Mouse (Mus musculus) olfactory bulb, adult 2 months (tissue): ENCODE results near the gene Gtf2a1l.

ENCODE experiments used
- CTCF ChIP-seq: fragments of 200-500 bp; IDR thresholded peaks from 2 replicates; pipeline ENCODE4 v1.5.1; 2012; ENCODE audit warnings: low read depth, mild to moderate bottlenecking, low read length, moderate library complexity; ENCODE audit not compliant: insufficient read depth
- POLR2A ChIP-seq: fragments of 200-500 bp; IDR thresholded peaks from 2 replicates; pipeline ENCODE4 v1.6.1; 2012; ENCODE audit warnings: mild to moderate bottlenecking, low read depth, low read length, moderate library complexity; ENCODE audit not compliant: insufficient read depth

DNA sequence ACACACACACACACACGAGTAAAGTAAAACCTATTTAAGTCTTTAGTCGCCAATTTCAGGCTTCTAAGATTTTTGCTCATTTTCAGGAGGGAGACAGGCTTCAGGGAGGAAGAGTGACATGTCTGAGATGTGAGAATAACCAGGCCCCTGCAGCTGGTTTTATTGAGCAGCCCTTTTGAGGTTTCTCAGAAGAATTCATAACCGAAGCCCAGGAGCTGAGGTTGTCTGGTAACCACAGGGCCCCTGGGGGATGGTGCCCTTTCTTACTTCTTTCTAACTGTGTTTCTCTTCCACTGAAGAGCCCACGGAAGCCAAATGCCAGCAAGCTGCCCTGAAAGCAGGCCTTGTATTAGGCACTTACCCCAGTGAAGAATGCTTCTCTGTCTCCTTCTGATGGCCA, 47.5 kb upstream of the Gtf2a1l start:
- no peak for TF ChIP-seq CTCF
- TF ChIP-seq POLR2A, result no peak
